Mouse (Mus musculus): ENCODE data around the gene Yaf2. TPM values are rescaled to one million over a fixed set of nuclear protein-coding genes. Genes with fewer than 3 reads are reported as not detected.

Yaf2 gene
- polyA plus RNA-seq, 1 experiment = 39.3 TPM

DNA sequence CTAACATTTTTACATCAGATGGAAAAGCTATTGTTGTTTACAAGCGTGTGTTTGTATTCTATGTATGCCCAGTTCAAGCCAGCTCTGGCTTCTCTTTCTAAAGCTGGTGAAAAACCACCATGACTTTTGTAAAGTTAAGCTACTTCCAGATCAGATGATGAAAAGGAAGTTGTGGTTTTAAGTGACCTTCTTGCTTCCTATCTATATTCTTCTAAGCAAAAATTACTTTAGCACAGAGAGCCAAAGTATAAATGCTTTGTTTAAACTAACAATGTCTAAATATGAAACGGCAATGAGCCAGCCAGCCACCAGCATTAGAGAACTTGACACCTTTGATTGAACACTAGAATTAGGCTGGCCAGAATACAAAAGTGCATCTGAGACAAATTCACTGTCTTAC is 38.5 kb downstream of the Yaf2 start:
- H3K79me3 ChIP-seq (ENCODE audit: low read depth) = peaks cover 12% of the 10 kb centered on the region
- H3K79me2 ChIP-seq (ENCODE audit: control insufficient read depth, insufficient read depth) = peaks cover 76% of the 10 kb centered on the region
- no peak overlapping the region for H3ac ChIP-seq (ENCODE audit: control insufficient read depth, insufficient read length, low read depth)
- H3K4me3 ChIP-seq (ENCODE audit: insufficient read depth, poor library complexity, severe bottlenecking) = no peak overlapping the region
- TF ChIP-seq MYOG (IDR thresholded peaks at IDR 0.05; ENCODE audit: control insufficient read depth, extremely low read depth, insufficient read length) (no peak), FOSL1 (IDR thresholded peaks at IDR 0.05; ENCODE audit: insufficient read depth, low read length, poor library complexity, severe bottlenecking) (no peak), CTCF (IDR thresholded peaks at IDR 0.05; ENCODE audit: control insufficient read depth, insufficient read depth, insufficient read length) (no peak), USF1 (IDR thresholded peaks at IDR 0.05; ENCODE audit: low read depth) (no peak), CEBPB (IDR thresholded peaks at IDR 0.05; ENCODE audit: low read depth) (no peak), MYOD1 (IDR thresholded peaks at IDR 0.05; ENCODE audit: control insufficient read depth, insufficient read length, low read depth) (no peak), MAX (IDR thresholded peaks at IDR 0.05) (no peak)
- H3K27me3 ChIP-seq (ENCODE audit: control insufficient read depth, insufficient read depth, insufficient read length) = no peaks in the 10 kb centered on the region
- no peaks in the 10 kb centered on the region for H3K36me3 ChIP-seq (ENCODE audit: control insufficient read depth, insufficient read depth)

DNA sequence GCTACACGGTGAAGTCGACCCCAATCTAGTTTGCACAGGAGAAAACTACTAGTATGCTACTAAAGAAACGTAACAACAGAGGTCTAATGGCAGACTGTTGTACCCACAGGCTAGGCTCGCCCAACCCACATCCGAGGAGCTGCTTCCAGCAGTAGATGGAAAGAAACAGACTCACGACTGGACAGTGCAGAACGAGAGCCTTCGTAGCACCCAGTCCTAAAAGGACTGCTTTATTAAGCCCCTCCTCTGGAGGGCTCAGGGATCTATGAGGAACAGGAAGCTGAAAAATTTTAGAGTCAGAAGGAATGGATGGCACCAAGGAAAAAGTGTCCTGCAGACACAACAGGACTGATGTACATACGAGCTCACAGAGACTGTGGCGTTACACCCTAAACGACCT is 42.3 kb downstream of the Yaf2 start:
- H3K4me3 ChIP-seq (ENCODE audit: insufficient read depth, poor library complexity, severe bottlenecking) = no peak overlapping the region

DNA sequence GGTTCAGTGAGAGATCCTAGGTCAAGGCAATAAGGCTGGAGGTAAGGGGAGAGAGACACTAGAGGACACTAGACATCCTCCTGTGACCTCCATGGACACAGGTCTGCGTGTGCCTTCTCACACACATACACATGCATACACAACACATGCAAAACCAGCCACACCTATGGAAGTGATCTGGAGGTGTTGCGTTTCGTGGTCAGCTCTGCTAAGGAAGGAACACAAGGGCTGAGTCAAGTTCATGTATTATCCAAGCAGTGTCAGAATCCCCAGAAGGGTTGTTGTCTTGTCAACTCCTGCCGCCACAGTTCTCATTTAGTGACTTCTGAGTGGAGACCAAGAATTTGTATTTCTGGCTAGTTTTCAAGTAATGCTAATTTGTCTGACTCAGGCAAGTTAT is 48.4 kb downstream of the Yaf2 start:
- H3K36me3 ChIP-seq (ENCODE audit: control insufficient read depth, insufficient read depth) = peaks cover 34% of the 10 kb centered on the region
- no peaks in the 10 kb centered on the region for H3K27me3 ChIP-seq (ENCODE audit: control insufficient read depth, insufficient read depth, insufficient read length)
- H3K4me3 ChIP-seq (ENCODE audit: insufficient read depth, poor library complexity, severe bottlenecking) = no peak overlapping the region
- H3K79me2 ChIP-seq (ENCODE audit: control insufficient read depth, insufficient read depth) = peaks cover 16% of the 10 kb centered on the region
- no peaks in the 10 kb centered on the region for H3K79me3 ChIP-seq (ENCODE audit: low read depth)
- no peak for TF ChIP-seq CEBPB (IDR thresholded peaks at IDR 0.05; ENCODE audit: low read depth)
- TF ChIP-seq MYOD1 (IDR thresholded peaks at IDR 0.05; ENCODE audit: control insufficient read depth, insufficient read length, low read depth) = no peak
- TF ChIP-seq FOSL1 (IDR thresholded peaks at IDR 0.05; ENCODE audit: insufficient read depth, low read length, poor library complexity, severe bottlenecking) = no peak
- no peak for TF ChIP-seq MAX (IDR thresholded peaks at IDR 0.05)
- no peak for TF ChIP-seq USF1 (IDR thresholded peaks at IDR 0.05; ENCODE audit: low read depth)
- TF ChIP-seq CTCF (IDR thresholded peaks at IDR 0.05; ENCODE audit: control insufficient read depth, insufficient read depth, insufficient read length) = no peak
- TF ChIP-seq MYOG (IDR thresholded peaks at IDR 0.05; ENCODE audit: control insufficient read depth, extremely low read depth, insufficient read length) = no peak
- H3ac ChIP-seq (ENCODE audit: control insufficient read depth, insufficient read length, low read depth) = no peak overlapping the region

More for the DNA sequence above, 42.3 kb downstream of the Yaf2 start:
- TF ChIP-seq CEBPB (IDR thresholded peaks at IDR 0.05; ENCODE audit: low read depth) (no peak), USF1 (IDR thresholded peaks at IDR 0.05; ENCODE audit: low read depth) (no peak), MYOD1 (IDR thresholded peaks at IDR 0.05; ENCODE audit: control insufficient read depth, insufficient read length, low read depth) (no peak), MYOG (IDR thresholded peaks at IDR 0.05; ENCODE audit: control insufficient read depth, extremely low read depth, insufficient read length) (no peak), MAX (IDR thresholded peaks at IDR 0.05) (no peak), FOSL1 (IDR thresholded peaks at IDR 0.05; ENCODE audit: insufficient read depth, low read length, poor library complexity, severe bottlenecking) (no peak), CTCF (IDR thresholded peaks at IDR 0.05; ENCODE audit: control insufficient read depth, insufficient read depth, insufficient read length) (no peak)
- Histone ChIP-seq H3ac (ENCODE audit: control insufficient read depth, insufficient read length, low read depth) (no peak overlapping the region), H3K36me3 (ENCODE audit: control insufficient read depth, insufficient read depth) (peaks cover 8% of the 10 kb centered on the region), H3K79me3 (ENCODE audit: low read depth) (peaks cover 9% of the 10 kb centered on the region), H3K27me3 (ENCODE audit: control insufficient read depth, insufficient read depth, insufficient read length) (no peaks in the 10 kb centered on the region), H3K79me2 (ENCODE audit: control insufficient read depth, insufficient read depth) (peaks cover 58% of the 10 kb centered on the region)

DNA sequence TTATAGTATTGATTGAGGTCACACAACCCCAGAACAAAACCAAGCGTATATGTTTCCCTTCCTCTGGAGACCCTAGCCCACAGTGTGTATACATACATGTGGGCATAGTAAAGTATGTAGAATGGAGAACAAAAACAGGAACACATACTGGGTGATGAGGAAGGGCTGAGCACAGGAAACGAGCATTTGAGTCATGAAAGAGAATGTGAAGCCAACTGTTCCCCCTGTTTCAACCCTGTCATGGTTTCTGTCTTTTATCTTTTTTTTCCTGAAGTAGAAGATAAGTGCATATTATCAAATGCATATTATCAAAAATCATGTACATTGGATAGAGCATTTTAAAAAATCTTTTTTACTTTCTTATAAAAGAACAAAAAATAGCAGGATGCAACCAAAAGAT is 49.1 kb downstream of the Yaf2 start:
- Histone ChIP-seq H3K27me3 (ENCODE audit: control insufficient read depth, insufficient read depth, insufficient read length) (no peaks in the 10 kb centered on the region), H3ac (ENCODE audit: control insufficient read depth, insufficient read length, low read depth) (no peak overlapping the region), H3K79me2 (ENCODE audit: control insufficient read depth, insufficient read depth) (peaks cover 11% of the 10 kb centered on the region), H3K4me3 (ENCODE audit: insufficient read depth, poor library complexity, severe bottlenecking) (no peak overlapping the region), H3K36me3 (ENCODE audit: control insufficient read depth, insufficient read depth) (peaks cover 35% of the 10 kb centered on the region), H3K79me3 (ENCODE audit: low read depth) (no peaks in the 10 kb centered on the region)
- TF ChIP-seq CTCF (IDR thresholded peaks at IDR 0.05; ENCODE audit: control insufficient read depth, insufficient read depth, insufficient read length) (no peak), MAX (IDR thresholded peaks at IDR 0.05) (no peak), MYOD1 (IDR thresholded peaks at IDR 0.05; ENCODE audit: control insufficient read depth, insufficient read length, low read depth) (no peak), FOSL1 (IDR thresholded peaks at IDR 0.05; ENCODE audit: insufficient read depth, low read length, poor library complexity, severe bottlenecking) (no peak), MYOG (IDR thresholded peaks at IDR 0.05; ENCODE audit: control insufficient read depth, extremely low read depth, insufficient read length) (no peak), USF1 (IDR thresholded peaks at IDR 0.05; ENCODE audit: low read depth) (no peak), CEBPB (IDR thresholded peaks at IDR 0.05; ENCODE audit: low read depth) (no peak)

DNA sequence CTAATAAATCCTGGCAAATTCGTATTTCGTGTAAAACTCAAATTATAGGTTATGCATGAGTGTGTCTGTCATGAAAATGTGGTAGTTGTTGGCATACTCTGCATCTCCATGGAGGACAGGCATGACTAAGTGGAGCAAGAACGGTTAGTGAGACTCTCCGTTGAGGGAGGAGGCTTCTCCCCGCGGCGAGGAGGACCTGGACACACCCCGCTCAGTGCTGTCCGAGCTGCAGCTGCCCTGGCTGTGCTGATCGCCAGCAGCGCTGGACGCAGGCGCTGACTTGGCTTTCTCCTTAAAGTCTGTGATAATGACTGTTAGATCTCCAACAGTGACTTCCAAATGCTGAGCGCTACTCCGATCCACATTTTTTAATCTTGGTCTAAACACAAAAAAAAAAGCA is 51.5 kb downstream of the Yaf2 start:
- H3K27me3 ChIP-seq (ENCODE audit: control insufficient read depth, insufficient read depth, insufficient read length) = no peaks in the 10 kb centered on the region
- peaks cover 34% of the 10 kb centered on the region for H3K36me3 ChIP-seq (ENCODE audit: control insufficient read depth, insufficient read depth)
- no peaks in the 10 kb centered on the region for H3K79me2 ChIP-seq (ENCODE audit: control insufficient read depth, insufficient read depth)
- H3ac ChIP-seq (ENCODE audit: control insufficient read depth, insufficient read length, low read depth) = no peak overlapping the region
- H3K79me3 ChIP-seq (ENCODE audit: low read depth) = no peaks in the 10 kb centered on the region
- H3K4me3 ChIP-seq (ENCODE audit: insufficient read depth, poor library complexity, severe bottlenecking) = no peak overlapping the region
- TF ChIP-seq MAX (IDR thresholded peaks at IDR 0.05) = no peak
- no peak for TF ChIP-seq MYOG (IDR thresholded peaks at IDR 0.05; ENCODE audit: control insufficient read depth, extremely low read depth, insufficient read length)

DNA sequence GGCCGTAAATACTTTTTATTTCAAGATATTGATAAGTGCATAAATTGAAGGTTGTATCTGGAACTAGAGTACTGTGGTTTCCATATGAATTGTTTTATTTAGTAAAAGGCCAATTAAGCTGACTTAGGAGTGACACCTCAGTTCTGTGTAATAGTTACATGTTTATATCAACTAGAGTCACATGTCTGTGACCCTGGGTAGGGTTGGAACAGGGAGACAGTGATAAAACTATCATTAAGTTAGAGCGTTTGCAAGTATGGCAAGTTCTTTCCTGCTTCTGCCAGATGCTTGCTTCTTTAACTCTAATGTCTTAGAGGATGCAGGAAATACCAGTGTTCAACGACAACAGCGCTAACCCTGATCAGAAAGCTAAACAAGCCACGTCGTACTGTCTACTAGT is 52.4 kb downstream of the Yaf2 start:
- peaks cover 34% of the 10 kb centered on the region for H3K36me3 ChIP-seq (ENCODE audit: control insufficient read depth, insufficient read depth)

More for the DNA sequence above, 52.4 kb downstream of the Yaf2 start:
- H3K27me3 ChIP-seq (ENCODE audit: control insufficient read depth, insufficient read depth, insufficient read length) = no peaks in the 10 kb centered on the region
- H3ac ChIP-seq (ENCODE audit: control insufficient read depth, insufficient read length, low read depth) = no peak overlapping the region
- no peaks in the 10 kb centered on the region for H3K79me3 ChIP-seq (ENCODE audit: low read depth)
- H3K79me2 ChIP-seq (ENCODE audit: control insufficient read depth, insufficient read depth) = no peaks in the 10 kb centered on the region
- TF ChIP-seq CEBPB (IDR thresholded peaks at IDR 0.05; ENCODE audit: low read depth) (no peak), MYOD1 (IDR thresholded peaks at IDR 0.05; ENCODE audit: control insufficient read depth, insufficient read length, low read depth) (no peak), USF1 (IDR thresholded peaks at IDR 0.05; ENCODE audit: low read depth) (no peak), CTCF (IDR thresholded peaks at IDR 0.05; ENCODE audit: control insufficient read depth, insufficient read depth, insufficient read length) (no peak), MAX (IDR thresholded peaks at IDR 0.05) (no peak), FOSL1 (IDR thresholded peaks at IDR 0.05; ENCODE audit: insufficient read depth, low read length, poor library complexity, severe bottlenecking) (no peak), MYOG (IDR thresholded peaks at IDR 0.05; ENCODE audit: control insufficient read depth, extremely low read depth, insufficient read length) (no peak)
- H3K4me3 ChIP-seq (ENCODE audit: insufficient read depth, poor library complexity, severe bottlenecking) = no peak overlapping the region

Measured in C2C12 (cell line).